Mouse (Mus musculus) midbrain, embryonic 10.5 days (tissue): ENCODE results near the gene Vps54. TPM values are rescaled to one million over a fixed set of nuclear protein-coding genes. Genes with fewer than 3 reads are reported as not detected.

Experiments used
- DNase-seq: peaks from one replicate; pipeline ENCODE4 v3.0.0-alpha.2; 2017; ENCODE audit warnings: low spot score
- H3K27ac ChIP-seq: fragments of 300-500 bp; sonication (generic); replicated peaks from 2 replicates; pipeline ENCODE4 v1.5.1; 2016; ENCODE audit warnings: mild to moderate bottlenecking
- H3K27me3 ChIP-seq: fragments of 300-500 bp; sonication (generic); 2 replicates; pipeline ENCODE4 v1.6.1; 2016; ENCODE audit warnings: low read depth, mild to moderate bottlenecking; ENCODE audit not compliant: poor library complexity, severe bottlenecking
- H3K36me3 ChIP-seq: fragments of 300-500 bp; sonication (generic); 2 replicates; pipeline ENCODE4 v1.6.1; 2016; ENCODE audit warnings: mild to moderate bottlenecking, moderate library complexity
- H3K4me1 ChIP-seq: fragments of 300-500 bp; sonication (generic); 2 replicates; pipeline ENCODE4 v1.6.1; 2016
- H3K4me3 ChIP-seq: fragments of 300-500 bp; sonication (generic); 2 replicates; pipeline ENCODE4 v1.5.1; 2016; ENCODE audit warnings: mild to moderate bottlenecking, moderate library complexity
- H3K9me3 ChIP-seq: fragments of 300-500 bp; sonication (generic); replicated peaks from 2 replicates; pipeline ENCODE4 v1.6.1; 2016; ENCODE audit warnings: mild to moderate bottlenecking
- WGBS: fragments of 180-500 bp; shearing (Covaris S2); methylation state at CpG from one replicate; pipeline ENCODE4 v1.1.7; 2016; 5-methylcytosine and 5-hydroxymethylcytosine counted together
- polyA plus RNA-seq: library from polyadenylated mRNA; unstranded; fragments of >200 nt; fragmentation: Nextera tagmentation; extraction: Ambion mirVana; gene quantifications from 2 replicates; pipeline ENCODE4 v1.2.1, GENCODE M21; 2016

The Vps54 gene
- polyA plus RNA-seq, 1 experiment from 2014 or later = 9.6 TPM

DNA sequence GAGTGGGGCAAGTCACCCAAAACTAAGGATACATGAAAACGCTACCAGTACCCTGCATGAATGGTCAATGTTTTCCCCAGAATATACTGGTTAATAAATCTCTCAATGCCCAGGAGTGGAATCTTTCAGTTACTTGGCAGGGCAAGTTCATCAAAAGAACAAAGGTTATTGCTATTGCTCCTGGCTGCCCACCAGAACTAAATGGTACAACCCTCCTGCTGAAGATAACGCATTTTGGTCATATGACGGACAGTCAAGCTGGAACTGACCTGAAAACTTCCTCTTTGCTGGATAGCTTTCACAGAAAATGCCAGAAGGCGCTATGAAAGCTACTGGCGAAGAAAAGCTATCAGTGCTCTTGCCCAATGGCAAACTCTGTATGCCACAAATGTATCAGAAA, 86.7 kb downstream of the Vps54 start:
- Histone ChIP-seq H3K4me1 (no peaks in the 10 kb centered on the region), H3K27ac (no peak overlapping the region)
- WGBS = 96% methylated on average over 5 of the region's 5 CpGs

DNA sequence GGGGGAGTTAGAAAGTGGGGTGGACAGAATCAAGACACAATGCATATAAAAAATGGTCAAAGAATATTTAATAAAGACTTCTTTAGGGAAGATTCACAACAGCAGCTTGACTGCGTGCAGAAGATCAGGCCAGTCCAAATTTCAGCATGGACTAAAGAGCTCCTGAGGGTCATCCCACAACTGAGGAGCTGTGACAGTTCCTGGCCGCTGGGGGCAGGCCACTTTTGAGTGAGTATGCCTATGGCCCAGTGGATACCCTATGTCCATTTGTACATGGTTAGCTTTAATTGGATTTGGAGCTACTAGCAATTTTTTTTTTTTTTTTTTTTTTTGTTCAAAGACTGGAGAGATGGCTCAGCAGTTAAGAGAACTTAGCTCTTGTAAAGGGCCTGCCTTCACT, 87.7 kb downstream of the Vps54 start:
- Histone ChIP-seq H3K36me3 (peaks cover 80% of the 10 kb centered on the region), H3K4me1 (no peaks in the 10 kb centered on the region), H3K9me3 (no peaks in the 10 kb centered on the region), H3K27ac (no peak overlapping the region), H3K4me3 (no peak overlapping the region), H3K27me3 (no peaks in the 10 kb centered on the region)
- no peak for DNase-seq
- 62% methylated on average over 2 of the region's 2 CpGs for WGBS

More for the DNA sequence above, 86.7 kb downstream of the Vps54 start:
- H3K9me3 ChIP-seq = no peaks in the 10 kb centered on the region
- no peak for DNase-seq
- peaks cover 86% of the 10 kb centered on the region for H3K36me3 ChIP-seq
- no peak overlapping the region for H3K4me3 ChIP-seq
- H3K27me3 ChIP-seq = no peaks in the 10 kb centered on the region

DNA sequence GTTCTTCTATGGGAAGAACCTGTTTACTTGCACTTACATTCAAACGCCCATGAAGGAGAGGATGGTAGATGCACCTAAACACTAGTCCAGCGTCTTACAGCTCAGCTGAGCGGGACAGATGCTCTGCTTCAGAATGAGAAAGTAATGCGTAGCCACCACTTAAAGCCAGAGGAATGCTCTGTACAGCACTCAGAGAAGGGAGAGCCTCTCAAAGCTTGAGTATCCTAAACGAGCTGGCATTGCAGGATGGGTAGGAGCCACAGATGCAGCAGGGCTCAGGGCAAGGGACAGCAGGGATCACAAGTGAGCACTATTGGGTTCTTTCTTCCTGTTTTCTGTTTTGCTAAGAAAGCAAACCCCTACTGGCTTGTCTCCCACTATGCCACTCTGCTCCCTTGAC, 88.4 kb downstream of the Vps54 start:
- DNase-seq = no peak
- 91% methylated on average over 5 of the region's 5 CpGs for WGBS
- H3K9me3 ChIP-seq = no peaks in the 10 kb centered on the region
- peaks cover 80% of the 10 kb centered on the region for H3K36me3 ChIP-seq
- H3K27me3 ChIP-seq = no peaks in the 10 kb centered on the region
- no peaks in the 10 kb centered on the region for H3K4me1 ChIP-seq
- no peak overlapping the region for H3K27ac ChIP-seq
- no peak overlapping the region for H3K4me3 ChIP-seq

DNA sequence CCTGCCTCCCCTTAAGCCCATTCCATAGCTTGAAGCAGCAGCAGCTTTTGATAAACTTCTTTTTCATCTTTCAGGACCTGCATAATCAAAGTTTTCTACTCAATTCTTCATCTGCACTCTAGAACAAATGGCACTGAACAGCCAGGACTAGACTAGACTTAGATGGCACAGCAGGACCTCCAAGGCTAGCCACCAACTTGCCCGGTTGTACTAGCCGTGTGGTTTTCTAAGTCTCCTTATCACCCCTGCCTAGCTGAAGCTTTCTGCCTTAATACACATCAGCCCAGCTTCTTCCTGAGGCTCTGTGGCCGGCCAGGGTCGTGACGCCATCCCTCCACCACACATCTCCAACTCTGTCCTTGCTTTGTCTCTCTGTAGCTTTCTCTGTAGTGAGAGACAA, 89.1 kb downstream of the Vps54 start:
- Histone ChIP-seq H3K27me3 (no peaks in the 10 kb centered on the region), H3K27ac (no peak overlapping the region), H3K4me3 (no peak overlapping the region), H3K9me3 (no peaks in the 10 kb centered on the region), H3K36me3 (peaks cover 80% of the 10 kb centered on the region), H3K4me1 (no peaks in the 10 kb centered on the region)
- 95% methylated on average over 5 of the region's 5 CpGs for WGBS
- DNase-seq = no peak

DNA sequence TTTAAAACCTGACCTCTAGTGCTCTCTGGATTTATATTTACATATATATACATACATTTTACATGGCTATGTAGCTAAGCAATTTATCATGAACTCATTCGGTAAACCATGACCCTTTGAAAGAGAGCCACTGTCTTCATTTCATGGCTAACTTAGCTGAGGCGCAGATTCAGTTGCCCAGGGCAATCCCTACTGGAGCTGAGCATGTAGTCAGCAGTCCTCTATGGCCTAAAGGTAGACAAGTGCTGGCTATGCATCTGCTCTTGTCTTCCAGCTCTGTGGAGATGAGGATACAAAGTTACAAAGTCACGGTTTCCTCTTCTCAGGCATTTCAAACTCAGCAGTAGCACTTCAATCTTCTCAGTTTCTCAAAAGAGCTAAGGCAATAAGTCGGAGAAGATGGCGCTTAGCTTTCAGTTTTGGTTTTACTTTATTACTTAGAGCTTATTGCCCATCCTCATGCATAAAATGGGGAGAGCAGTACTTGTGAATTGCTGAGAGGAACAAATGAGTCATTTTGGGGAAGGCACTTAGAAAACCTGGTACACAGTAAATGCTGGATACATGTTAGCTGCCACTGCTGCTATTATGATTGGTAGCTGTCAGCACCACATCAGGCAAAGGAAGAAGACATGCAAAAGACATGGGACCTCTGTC, 93.7 kb downstream of the Vps54 start:
- WGBS = 92% methylated on average over 5 of the region's 5 CpGs
- Histone ChIP-seq H3K4me3 (no peak overlapping the region), H3K9me3 (no peaks in the 10 kb centered on the region), H3K27ac (no peak overlapping the region), H3K36me3 (peaks cover 48% of the 10 kb centered on the region), H3K27me3 (no peaks in the 10 kb centered on the region), H3K4me1 (no peaks in the 10 kb centered on the region)
- no peak for DNase-seq

DNA sequence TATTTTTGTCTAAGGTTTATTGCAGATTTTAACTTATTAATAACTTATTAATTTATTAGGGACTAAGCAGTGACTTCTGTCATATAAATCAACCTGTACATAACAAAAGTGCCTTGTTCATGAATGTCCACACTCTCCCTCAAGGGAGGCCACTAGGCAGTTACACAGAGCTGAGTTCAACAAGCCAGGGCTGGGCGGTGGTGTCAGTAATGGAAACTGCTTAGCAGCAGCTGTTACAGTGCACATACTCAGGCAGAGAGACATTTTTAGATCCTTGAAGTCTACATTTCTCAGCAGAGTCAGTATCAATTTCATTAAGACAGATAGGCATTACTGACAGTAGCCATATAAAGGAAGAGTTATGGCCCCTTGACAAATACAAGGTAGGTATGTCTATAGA, 98.8 kb downstream of the Vps54 start:
- DNase-seq = no peak
- Histone ChIP-seq H3K27ac (no peak overlapping the region), H3K27me3 (no peaks in the 10 kb centered on the region), H3K36me3 (peaks cover 9% of the 10 kb centered on the region), H3K9me3 (no peaks in the 10 kb centered on the region), H3K4me3 (no peak overlapping the region), H3K4me1 (no peaks in the 10 kb centered on the region)
- WGBS = 97% methylated on average over 1 of the region's 1 CpGs

DNA sequence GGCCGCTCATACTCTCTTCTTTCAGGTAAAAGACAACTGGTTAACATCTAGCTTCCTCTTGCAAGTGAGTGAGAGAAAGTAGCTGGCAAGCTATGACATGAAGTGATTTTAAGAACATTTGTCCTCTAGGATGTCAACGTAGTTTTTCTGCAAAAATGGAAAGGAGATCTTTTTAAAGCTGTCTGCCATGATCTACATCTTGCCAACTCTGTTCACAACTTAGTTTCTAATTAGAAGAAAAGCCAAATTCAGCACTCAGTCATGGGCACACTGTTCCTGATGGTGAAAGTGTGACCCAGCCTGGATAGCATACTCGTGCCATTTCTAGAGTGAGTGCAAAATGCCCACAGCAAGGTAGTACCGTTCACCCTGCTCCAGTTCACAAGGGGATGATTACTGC, 100.0 kb downstream of the Vps54 start:
- H3K4me1 ChIP-seq = no peaks in the 10 kb centered on the region
- no peak overlapping the region for H3K27ac ChIP-seq
- whole genome bisulfite sequencing = 91% methylated on average over 4 of the region's 4 CpGs
- peaks cover 14% of the 10 kb centered on the region for H3K36me3 ChIP-seq
- H3K9me3 ChIP-seq = no peaks in the 10 kb centered on the region
- H3K27me3 ChIP-seq = no peaks in the 10 kb centered on the region
- no peak for DNase-seq
- no peak overlapping the region for H3K4me3 ChIP-seq

DNA sequence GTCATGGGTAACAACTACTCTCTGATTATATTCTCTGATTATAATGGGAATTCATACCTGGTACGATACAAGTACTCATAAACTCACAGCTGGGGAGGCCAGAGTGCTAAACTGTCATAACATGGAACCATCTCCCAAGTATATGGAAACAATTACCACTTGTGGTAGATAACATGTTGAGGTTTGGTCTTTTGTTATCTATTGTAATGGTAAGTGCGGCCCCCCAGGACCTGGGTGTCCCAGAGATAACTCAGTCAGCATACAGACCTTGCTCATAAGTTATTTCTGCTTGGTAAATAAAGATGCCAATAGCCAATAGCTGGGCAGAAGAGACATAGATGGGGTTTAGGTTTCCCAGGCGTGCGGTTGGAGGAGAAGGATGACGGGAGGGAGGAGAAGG, 104.4 kb downstream of the Vps54 start:
- WGBS = 91% methylated on average over 5 of the region's 5 CpGs
- no peak overlapping the region for H3K4me3 ChIP-seq
- H3K27me3 ChIP-seq = no peaks in the 10 kb centered on the region
- H3K27ac ChIP-seq = no peak overlapping the region
- DNase-seq = no peak
- H3K9me3 ChIP-seq = no peaks in the 10 kb centered on the region
- peaks cover 26% of the 10 kb centered on the region for H3K36me3 ChIP-seq
- no peaks in the 10 kb centered on the region for H3K4me1 ChIP-seq

DNA sequence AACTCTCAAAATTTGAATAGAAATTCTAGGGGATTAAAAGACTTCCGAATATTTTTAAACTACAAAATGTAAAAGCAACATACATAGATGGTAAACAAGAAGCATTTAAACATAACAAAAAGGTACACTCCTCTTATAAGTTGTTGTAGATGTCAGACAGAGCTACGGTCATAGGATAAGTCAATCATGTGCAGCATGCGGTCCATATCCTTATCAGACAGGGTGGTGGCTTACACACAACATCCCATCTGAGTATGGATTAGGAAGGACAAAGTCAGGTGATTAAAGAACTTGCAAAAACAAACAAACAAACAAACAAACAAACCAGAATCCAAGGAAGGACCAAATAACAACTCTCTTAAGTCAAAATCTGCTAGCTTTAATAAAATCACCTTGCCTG, 106.9 kb downstream of the Vps54 start:
- Histone ChIP-seq H3K36me3 (peaks cover 37% of the 10 kb centered on the region), H3K27ac (no peak overlapping the region), H3K9me3 (no peaks in the 10 kb centered on the region), H3K4me1 (no peaks in the 10 kb centered on the region), H3K4me3 (no peak overlapping the region), H3K27me3 (no peaks in the 10 kb centered on the region)
- DNase-seq = no peak
- WGBS = 94% methylated on average over 3 of the region's 3 CpGs

DNA sequence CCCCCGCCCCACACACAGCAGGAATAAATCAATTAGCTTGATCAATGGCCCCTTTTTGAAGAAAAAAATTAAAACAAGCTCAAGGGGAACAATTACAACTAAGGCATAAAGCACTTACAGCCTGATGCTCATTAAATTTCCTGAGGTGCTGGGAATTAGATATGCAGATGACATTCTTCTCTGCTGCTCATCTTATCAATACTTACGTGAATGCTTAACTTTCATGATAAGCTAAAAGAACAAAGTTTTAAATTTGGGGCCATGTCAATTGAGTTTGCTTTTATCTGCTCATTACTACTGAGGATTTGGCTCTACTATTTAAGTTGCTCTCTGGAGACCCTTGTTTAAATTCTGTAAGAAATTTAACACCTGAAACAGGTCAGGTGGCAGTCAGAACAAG, 109.8 kb downstream of the Vps54 start:
- Histone ChIP-seq H3K4me1 (no peaks in the 10 kb centered on the region), H3K36me3 (peaks cover 39% of the 10 kb centered on the region), H3K4me3 (no peak overlapping the region), H3K9me3 (no peaks in the 10 kb centered on the region), H3K27me3 (no peaks in the 10 kb centered on the region), H3K27ac (no peak overlapping the region)
- DNase-seq = no peak
- WGBS = 86% methylated on average over 2 of the region's 2 CpGs

DNA sequence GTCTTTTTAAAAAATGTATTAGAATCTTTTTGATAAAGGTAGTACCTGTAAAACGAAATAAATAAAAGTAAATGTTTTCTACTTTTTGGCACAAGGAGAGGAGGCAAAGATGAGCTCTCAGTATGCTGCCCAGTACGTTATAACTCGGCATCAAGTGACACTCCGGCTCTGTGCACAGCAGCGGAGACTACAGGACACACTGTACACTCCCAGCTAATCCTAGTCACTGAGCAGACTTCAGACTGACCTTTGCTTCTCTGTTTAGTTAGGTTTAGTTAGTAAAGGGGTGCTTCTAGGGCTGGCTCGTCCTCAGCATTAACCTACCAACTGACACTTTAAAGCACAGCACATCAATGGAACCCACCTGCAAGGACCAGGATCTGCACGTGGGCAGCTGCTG, 112.2 kb downstream of the Vps54 start:
- WGBS = 92% methylated on average over 7 of the region's 7 CpGs

DNA sequence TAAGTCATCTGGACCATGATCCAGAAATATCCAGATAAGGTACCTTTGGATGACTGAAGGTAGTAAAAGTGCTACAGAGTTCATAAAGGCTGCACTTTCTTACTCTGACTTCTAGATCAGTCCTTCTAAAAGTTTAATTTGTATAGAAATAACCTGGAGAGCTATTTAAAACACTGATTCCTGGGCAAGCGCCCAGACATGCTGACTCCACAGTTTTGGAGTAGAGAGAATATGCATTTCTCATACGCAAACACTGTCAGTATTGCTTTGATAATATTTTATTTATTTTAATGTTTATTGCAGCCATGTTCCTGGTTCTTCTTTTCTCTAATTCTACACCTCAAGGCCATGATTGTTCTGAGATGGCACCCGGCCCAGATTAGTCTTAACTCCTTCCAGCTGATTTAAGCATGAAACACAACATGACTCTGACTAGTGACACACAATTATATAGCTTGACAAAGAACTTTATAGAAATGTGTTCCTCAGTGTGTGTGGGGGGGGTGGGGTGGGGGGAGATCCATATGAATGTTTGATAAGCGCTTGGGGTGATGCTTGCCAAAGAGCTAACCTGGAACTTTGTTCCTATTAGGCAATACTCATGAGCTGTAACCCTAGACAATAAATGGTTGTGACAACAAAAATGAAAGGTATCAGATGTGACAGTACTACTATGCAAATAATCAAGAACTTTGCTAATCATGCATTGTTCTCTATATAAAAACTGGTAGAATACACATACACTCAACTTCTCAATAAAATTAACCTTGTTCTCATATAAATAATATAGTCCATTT, 124.3 kb downstream of the Vps54 start:
- no peaks in the 10 kb centered on the region for H3K27me3 ChIP-seq
- H3K9me3 ChIP-seq = no peaks in the 10 kb centered on the region
- H3K4me1 ChIP-seq = peaks cover 2% of the 10 kb centered on the region
- no peaks in the 10 kb centered on the region for H3K36me3 ChIP-seq
- DNase-seq = no peak
- H3K27ac ChIP-seq = no peak overlapping the region
- WGBS = 95% methylated on average over 4 of the region's 4 CpGs
- H3K4me3 ChIP-seq = no peak overlapping the region

More for the DNA sequence above, 112.2 kb downstream of the Vps54 start:
- Histone ChIP-seq H3K9me3 (no peaks in the 10 kb centered on the region), H3K36me3 (peaks cover 33% of the 10 kb centered on the region), H3K27me3 (no peaks in the 10 kb centered on the region), H3K4me1 (no peaks in the 10 kb centered on the region), H3K4me3 (no peak overlapping the region), H3K27ac (no peak overlapping the region)
- no peak for DNase-seq

DNA sequence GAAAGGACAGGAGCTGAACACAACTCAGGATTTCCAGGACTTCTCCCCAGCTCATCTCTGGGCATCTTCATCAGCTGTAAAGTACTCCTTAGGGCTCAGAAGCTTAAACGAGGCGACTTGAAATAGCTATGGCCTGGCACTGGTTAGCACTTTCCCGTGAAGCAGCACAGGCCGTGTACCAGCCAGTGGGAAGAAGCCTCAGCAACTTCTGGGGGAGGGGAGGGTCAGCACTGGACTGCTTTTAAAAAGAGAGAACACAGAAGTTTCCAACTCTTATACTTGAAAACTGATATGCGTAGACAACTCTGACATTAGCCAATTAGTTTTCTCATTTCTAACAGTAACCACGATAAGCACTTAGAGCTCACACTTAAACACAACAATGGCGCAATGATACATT, 129.4 kb downstream of the Vps54 start:
- Histone ChIP-seq H3K4me3 (peak overlapping the region; percentile 83; the same call in 1 of the 2 replicates), H3K9me3 (no peaks in the 10 kb centered on the region), H3K36me3 (no peaks in the 10 kb centered on the region), H3K27me3 (peaks cover 10% of the 10 kb centered on the region), H3K4me1 (peaks cover 22% of the 10 kb centered on the region), H3K27ac (no peak overlapping the region)
- no peak for DNase-seq
- whole genome bisulfite sequencing = 56% methylated on average over 7 of the region's 7 CpGs
